Mouse (Mus musculus) CH12.LX (cell line): Measurements from ENCODE around the gene Klra10. TPM values are rescaled to one million over a fixed set of nuclear protein-coding genes. Genes with fewer than 3 reads are reported as not detected.

Experiments
- DNase-seq: peaks from one replicate; pipeline ENCODE4 v3.0.0-alpha.2; 2013; ENCODE audit errors: extremely low read depth
- H3K27ac ChIP-seq: 2 replicates; pipeline ENCODE4 v1.5.1; 2012; ENCODE audit warnings: low read depth, mild to moderate bottlenecking, control low read depth, moderate library complexity; ENCODE audit not compliant: insufficient read depth
- H3K27me3 ChIP-seq: replicated peaks from 2 replicates; pipeline ENCODE3; 2012; ENCODE audit warnings: inconsistent platforms
- H3K36me3 ChIP-seq, 2 experiments: replicated peaks in 1 of 2; 2 replicates each; pipeline versions ENCODE3 to v1.6.1; 2012; ENCODE audit warnings: inconsistent platforms in 1 of 2, low read length in 1 of 2, mild to moderate bottlenecking in 1 of 2, mixed read lengths in 1 of 2, moderate library complexity in 1 of 2; ENCODE audit not compliant: control insufficient read depth in 1 of 2, insufficient read depth in 1 of 2
- H3K4me1 ChIP-seq, 2 experiments: 2 replicates each; pipeline ENCODE4 v1.6.1; 2012; ENCODE audit warnings: inconsistent platforms in 1 of 2, moderate library complexity in 1 of 2; ENCODE audit not compliant: insufficient read depth in 2 of 2, control insufficient read depth in 1 of 2
- H3K4me2 ChIP-seq: 2 replicates; pipeline ENCODE4 v1.6.1; 2012; ENCODE audit warnings: low read depth, mild to moderate bottlenecking, control low read depth; ENCODE audit not compliant: poor library complexity, insufficient read depth, severe bottlenecking
- H3K4me3 ChIP-seq, 3 experiments: fragments of 150-350 bp in 1 of 3; sonication (generic) in 1 of 3; replicated peaks in 1 of 3; 2 replicates each; pipeline versions ENCODE3 to v1.5.1; 2011 to 2012; ENCODE audit warnings: low read depth in 2 of 3, low read length in 2 of 3, mild to moderate bottlenecking in 2 of 3, moderate library complexity in 2 of 3, control low read depth in 1 of 3, improper control_type of control experiment in 1 of 3, inconsistent platforms in 1 of 3, mixed read lengths in 1 of 3; ENCODE audit not compliant: poor library complexity in 1 of 3
- H3K79me2 ChIP-seq: replicated peaks from 2 replicates; pipeline ENCODE4 v1.6.1; 2012; ENCODE audit warnings: mild to moderate bottlenecking, moderate library complexity; ENCODE audit not compliant: control insufficient read depth, poor library complexity, insufficient read depth, severe bottlenecking; ENCODE audit errors: extremely low read depth
- H3K9ac ChIP-seq: 2 replicates; pipeline ENCODE4 v1.6.1; 2012; ENCODE audit warnings: low read depth, mild to moderate bottlenecking, control low read depth, moderate library complexity; ENCODE audit not compliant: insufficient read depth
- H3K9me3 ChIP-seq: replicated peaks from 2 replicates; pipeline ENCODE3; 2012; ENCODE audit warnings: low read length, inconsistent platforms, mixed read lengths
- BHLHE40 ChIP-seq: IDR thresholded peaks from 2 replicates; pipeline ENCODE4 v1.6.1; 2011; ENCODE audit warnings: mild to moderate bottlenecking, low read depth, low read length, improper control_type of control experiment
- CHD1 ChIP-seq: IDR thresholded peaks from 2 replicates; pipeline ENCODE4 v1.6.1; 2012; ENCODE audit warnings: low read depth, low read length, improper control_type of control experiment, inconsistent platforms
- CHD2 ChIP-seq: IDR thresholded peaks from 2 replicates; pipeline ENCODE4 v1.6.1; 2011; ENCODE audit warnings: low read length, improper control_type of control experiment
- CTCF ChIP-seq, 2 experiments: IDR thresholded peaks in 1 of 2; conservative IDR thresholded peaks in 1 of 2; 2 replicates each; pipeline ENCODE4 v1.5.1; 2011 to 2012; ENCODE audit warnings: low read depth in 2 of 2, low read length in 2 of 2, improper control_type of control experiment in 1 of 2, inconsistent platforms in 1 of 2, mild to moderate bottlenecking in 1 of 2, moderate library complexity in 1 of 2
- E2F4 ChIP-seq: IDR thresholded peaks from 2 replicates; pipeline ENCODE4 v1.6.1; 2011; ENCODE audit warnings: low read depth, low read length, improper control_type of control experiment; ENCODE audit not compliant: insufficient replicate concordance
- ELF1 ChIP-seq: IDR thresholded peaks from 2 replicates; pipeline ENCODE4 v1.6.1; 2014; ENCODE audit warnings: low read depth, mild to moderate bottlenecking, inconsistent platforms, low read length, improper control_type of control experiment
- EP300 ChIP-seq: IDR thresholded peaks from 2 replicates; pipeline ENCODE4 v1.6.1; 2011; ENCODE audit warnings: low read length, improper control_type of control experiment
- ETS1 ChIP-seq: conservative IDR thresholded peaks from 2 replicates; pipeline ENCODE4 v1.6.1; 2012; ENCODE audit warnings: low read depth, mild to moderate bottlenecking, inconsistent platforms, low read length, improper control_type of control experiment, moderate library complexity
- GABPA ChIP-seq: IDR thresholded peaks from 2 replicates; pipeline ENCODE4 v1.6.1; 2012; ENCODE audit warnings: low read depth, low read length, improper control_type of control experiment, inconsistent platforms; ENCODE audit not compliant: insufficient replicate concordance
- IRF4 ChIP-seq: IDR thresholded peaks from 2 replicates; pipeline ENCODE4 v1.6.1; 2014; ENCODE audit warnings: low read depth, mild to moderate bottlenecking, inconsistent platforms, low read length, improper control_type of control experiment
- JUN ChIP-seq: IDR thresholded peaks from 2 replicates; pipeline ENCODE4 v1.6.1; 2011; ENCODE audit warnings: low read depth, mild to moderate bottlenecking, low read length, improper control_type of control experiment, moderate library complexity; ENCODE audit not compliant: insufficient read depth
- JUND ChIP-seq: conservative IDR thresholded peaks from 2 replicates; pipeline ENCODE4 v1.6.1; 2011; ENCODE audit warnings: low read depth, low read length, improper control_type of control experiment
- KAT2A ChIP-seq: IDR thresholded peaks from 2 replicates; pipeline ENCODE4 v1.6.1; 2012; ENCODE audit warnings: low read length, improper control_type of control experiment, inconsistent platforms; ENCODE audit not compliant: insufficient replicate concordance
- MAFK ChIP-seq: IDR thresholded peaks from 2 replicates; pipeline ENCODE4 v1.6.1; 2011; ENCODE audit warnings: low read length, improper control_type of control experiment; ENCODE audit not compliant: insufficient replicate concordance
- MAX ChIP-seq: IDR thresholded peaks from 2 replicates; pipeline ENCODE4 v1.6.1; 2011; ENCODE audit warnings: low read length, improper control_type of control experiment
- MAZ ChIP-seq: IDR thresholded peaks from 2 replicates; pipeline ENCODE4 v1.6.1; 2012; ENCODE audit warnings: low read depth, mild to moderate bottlenecking, inconsistent platforms, low read length, improper control_type of control experiment, moderate library complexity
- MYC ChIP-seq: IDR thresholded peaks from 2 replicates; pipeline ENCODE4 v1.6.1; 2011; ENCODE audit warnings: low read depth, mild to moderate bottlenecking, improper control_type of control experiment, low read length
- NRF1 ChIP-seq: IDR thresholded peaks from 2 replicates; pipeline ENCODE4 v1.6.1; 2014; ENCODE audit warnings: low read depth, mild to moderate bottlenecking, inconsistent platforms, low read length, improper control_type of control experiment, moderate library complexity
- RAD21 ChIP-seq: IDR thresholded peaks from 2 replicates; pipeline ENCODE4 v1.6.1; 2011; ENCODE audit warnings: low read depth, mild to moderate bottlenecking, low read length, improper control_type of control experiment, moderate library complexity
- RCOR1 ChIP-seq: conservative IDR thresholded peaks from 2 replicates; pipeline ENCODE4 v1.6.1; 2012; ENCODE audit warnings: low read depth, mild to moderate bottlenecking, inconsistent platforms, low read length, improper control_type of control experiment
- SMC3 ChIP-seq: IDR thresholded peaks from 2 replicates; pipeline ENCODE4 v1.6.1; 2011; ENCODE audit warnings: low read depth, low read length, improper control_type of control experiment
- TBP ChIP-seq: conservative IDR thresholded peaks from 2 replicates; pipeline ENCODE4 v1.6.1; 2011; ENCODE audit warnings: low read depth, low read length, improper control_type of control experiment
- TCF12 ChIP-seq: IDR thresholded peaks from 2 replicates; pipeline ENCODE4 v1.6.1; 2014; ENCODE audit warnings: low read depth, mild to moderate bottlenecking, inconsistent platforms, low read length, improper control_type of control experiment
- USF2 ChIP-seq: conservative IDR thresholded peaks from 2 replicates; pipeline ENCODE4 v1.6.1; 2011; ENCODE audit warnings: low read depth, low read length, improper control_type of control experiment
- dilution Hi-C: fragments of 300-500 bp; cut with MboI; formaldehyde crosslinking; loops from 2 replicates; pipeline ENCODE4 v1.14.3; 2020; ENCODE audit warnings: low sequenced_read_pairs; ENCODE audit not compliant: extremely low pct_unique_long_range_greater_than_20kb, extremely low pct_ligation_motif_present
- in situ Hi-C: fragments of 300-500 bp; cut with MboI; formaldehyde crosslinking; loops from 3 replicates; pipeline ENCODE4 v1.14.3; 2019; ENCODE audit warnings: low sequenced_read_pairs, low pct_ligation_motif_present, low pct_unique_long_range_greater_than_20kb, mixed read lengths
- polyA plus RNA-seq: library from polyadenylated mRNA; unstranded; fragments of >175 nt; gene quantifications from 2 replicates; pipeline ENCODE4 v1.2.1, GENCODE M21; 2012; ENCODE audit warnings: low read depth; ENCODE audit not compliant: insufficient read length
- total RNA-seq, 2 experiments: library from RNA; depleted of rRNA; stranded (reverse); fragments of 300-350 nt in 1 of 2; fragments of >200 nt in 1 of 2; gene quantifications; 2 replicates each; pipeline ENCODE4 v1.2.3; 2012 to 2014

Gene Klra10
- total and polyA plus RNA-seq, 3 experiments: not detected

GRCm38 (mm10) chr6:130237536-130237935 is 44.2 kb downstream of the Klra10 start:
- Histone ChIP-seq H3K4me3 (no peak overlapping the region), H3K4me2 (no peak overlapping the region), H3K79me2 (no peaks in the 10 kb centered on the region), H3K27me3 (no peaks in the 10 kb centered on the region), H3K4me1 (no peaks in the 10 kb centered on the region), H3K27ac (no peak overlapping the region), H3K9me3 (no peaks in the 10 kb centered on the region), H3K9ac (no peak overlapping the region), H3K36me3 (no peaks in the 10 kb centered on the region)
- in situ Hi-C loops (no loop called here), dilution Hi-C loops (no loop called here)
- DNase-seq: no peak
- TF ChIP-seq CHD1: no peak
- no peak for TF ChIP-seq ETS1
- TF ChIP-seq JUN: no peak
- TF ChIP-seq TBP: no peak
- TF ChIP-seq TCF12: no peak
- no peak for TF ChIP-seq MAZ
- no peak for TF ChIP-seq MYC
- TF ChIP-seq KAT2A: no peak
- no peak for TF ChIP-seq GABPA
- no peak for TF ChIP-seq ELF1

GRCm38 (mm10) chr6:130236635-130237034 is 45.1 kb downstream of the Klra10 start:
- H3K9ac ChIP-seq: no peak overlapping the region
- dilution Hi-C loops: no loop called here
- H3K9me3 ChIP-seq: no peaks in the 10 kb centered on the region
- TF ChIP-seq NRF1 (no peak), GABPA (no peak), SMC3 (no peak), BHLHE40 (no peak), IRF4 (no peak), TCF12 (no peak)
- no peaks in the 10 kb centered on the region for H3K27me3 ChIP-seq
- no peaks in the 10 kb centered on the region for H3K4me1 ChIP-seq
- no peak overlapping the region for H3K4me2 ChIP-seq
- no peak overlapping the region for H3K4me3 ChIP-seq
- H3K36me3 ChIP-seq: no peaks in the 10 kb centered on the region
- no peak overlapping the region for H3K27ac ChIP-seq
- no peaks in the 10 kb centered on the region for H3K79me2 ChIP-seq
- no peak for DNase-seq
- in situ Hi-C loops: no loop called here

DNA sequence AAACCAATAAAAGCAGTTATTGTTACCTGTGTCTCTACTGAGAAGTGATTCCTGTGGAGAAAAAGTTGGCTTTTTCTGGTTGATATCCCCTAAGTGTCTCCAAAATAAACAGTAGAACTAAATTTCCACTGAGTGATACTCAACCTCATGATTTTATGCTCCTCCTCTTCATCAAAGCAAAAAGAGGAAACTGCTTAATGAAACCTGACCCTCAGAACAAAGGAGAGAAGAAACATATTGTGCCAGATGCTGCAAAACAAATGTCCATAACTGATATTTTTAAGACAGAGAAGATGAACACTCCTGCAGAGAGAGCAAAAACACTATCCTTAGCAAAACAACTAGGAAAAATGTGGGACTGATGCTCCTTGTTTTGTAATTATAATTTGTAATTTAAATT is 48.5 kb downstream of the Klra10 start, which contains the start of gene Klra7:
Gene Klra7 (minus strand): TSS at position 101 of the 400 bp plus-strand sequence.
- H3K9ac ChIP-seq: no peak within 1 kb of the TSS
- H3K4me2 ChIP-seq: no peak within 1 kb of the TSS
- no peak within 1 kb of the TSS for H3K27ac ChIP-seq
- H3K36me3 ChIP-seq: no peaks in the 10 kb centered on the region
- H3K79me2 ChIP-seq: no peaks in the 10 kb centered on the region
- no peaks in the 10 kb centered on the region for H3K9me3 ChIP-seq
- no peaks in the 10 kb centered on the region for H3K4me1 ChIP-seq
- in situ Hi-C loops (no loop called here), dilution Hi-C loops (no loop called here)
- H3K4me3 ChIP-seq: no peak within 1 kb of the TSS
- DNase-seq: no peak
- H3K27me3 ChIP-seq: no peaks in the 10 kb centered on the region
- TF ChIP-seq USF2: no peak
- TF ChIP-seq E2F4: no peak
- TF ChIP-seq JUND: no peak
- no peak for TF ChIP-seq MYC
- TF ChIP-seq EP300: no peak
- no peak for TF ChIP-seq TCF12
- no peak for TF ChIP-seq ETS1
- no peak for TF ChIP-seq RAD21
- no peak for TF ChIP-seq MAZ
- no peak for TF ChIP-seq MAFK
- no peak for TF ChIP-seq SMC3
- no peak for TF ChIP-seq RCOR1
- no peak for TF ChIP-seq MAX
- no peak for TF ChIP-seq CTCF (conservative IDR thresholded peaks at IDR 0.05 in 1 of 2, IDR thresholded peaks at IDR 0.05 in 1 of 2; ENCODE audit: low read depth in 2 of 2, low read length in 2 of 2)
- no peak for TF ChIP-seq ELF1
- no peak for TF ChIP-seq CHD2
